Mouse (Mus musculus) hindbrain, embryonic 14.5 days (tissue): ENCODE data around the gene Neb. TPM values are rescaled to one million over a fixed set of nuclear protein-coding genes. Genes with fewer than 3 reads are reported as not detected.

Source experiments
- ATAC-seq: fragments of 200-750 bp; cut with Nextera tagmentation; 2 replicates; pipeline ENCODE4 v1.8.0; 2017; ENCODE audit warnings: moderate number of reproducible peaks, mild to moderate bottlenecking, moderate TSS enrichment, moderate library complexity; ENCODE audit not compliant: low FRiP score
- DNase-seq: peaks from one replicate; pipeline ENCODE4 v3.0.0-alpha.2; 2015; ENCODE audit warnings: low spot score
- H3K27ac ChIP-seq: fragments of 300-500 bp; sonication (generic); 2 replicates; pipeline ENCODE4 v1.5.1; 2014; ENCODE audit warnings: mild to moderate bottlenecking, moderate library complexity
- H3K27me3 ChIP-seq: fragments of 300-500 bp; sonication (generic); 2 replicates; pipeline ENCODE4 v1.6.1; 2014; ENCODE audit warnings: mild to moderate bottlenecking, low read length, mixed read lengths; ENCODE audit not compliant: control insufficient read depth, insufficient read depth
- H3K36me3 ChIP-seq: fragments of 300-500 bp; sonication (generic); replicated peaks from 2 replicates; pipeline ENCODE4 v1.6.1; 2014; ENCODE audit not compliant: control insufficient read depth, insufficient read depth
- H3K4me1 ChIP-seq: fragments of 300-500 bp; sonication (generic); replicated peaks from 2 replicates; pipeline ENCODE4 v1.6.1; 2014; ENCODE audit warnings: antibody characterized with exemption, low read length, mixed read lengths; ENCODE audit not compliant: control insufficient read depth, insufficient read depth
- H3K4me2 ChIP-seq: fragments of 300-500 bp; sonication (generic); replicated peaks from 2 replicates; pipeline ENCODE4 v1.6.1; 2014; ENCODE audit warnings: mild to moderate bottlenecking, moderate library complexity
- H3K4me3 ChIP-seq: fragments of 300-500 bp; sonication (generic); replicated peaks from 2 replicates; pipeline ENCODE4 v1.5.1; 2014; ENCODE audit warnings: mild to moderate bottlenecking, low read length
- H3K9ac ChIP-seq: fragments of 300-500 bp; sonication (generic); 2 replicates; pipeline ENCODE4 v1.6.1; 2014
- H3K9me3 ChIP-seq: fragments of 300-500 bp; sonication (generic); 2 replicates; pipeline ENCODE4 v1.6.1; 2016; ENCODE audit warnings: low read length; ENCODE audit not compliant: control insufficient read depth
- WGBS: fragments of 180-500 bp; shearing (Covaris S2); extraction: QIAGEN DNeasy Blood & Tissue Kit; methylation state at CpG from one replicate; pipeline ENCODE4 v1.1.7; 2014; 5-methylcytosine and 5-hydroxymethylcytosine counted together
- polyA plus RNA-seq: library from polyadenylated mRNA; unstranded; fragments of >200 nt; fragmentation: Nextera tagmentation; extraction: Ambion mirVana; gene quantifications from 2 replicates; pipeline ENCODE4 v1.2.1, GENCODE M21; 2014

Neb gene
- 0.63 and 0.74 TPM in 2 replicates for polyA plus RNA-seq

DNA sequence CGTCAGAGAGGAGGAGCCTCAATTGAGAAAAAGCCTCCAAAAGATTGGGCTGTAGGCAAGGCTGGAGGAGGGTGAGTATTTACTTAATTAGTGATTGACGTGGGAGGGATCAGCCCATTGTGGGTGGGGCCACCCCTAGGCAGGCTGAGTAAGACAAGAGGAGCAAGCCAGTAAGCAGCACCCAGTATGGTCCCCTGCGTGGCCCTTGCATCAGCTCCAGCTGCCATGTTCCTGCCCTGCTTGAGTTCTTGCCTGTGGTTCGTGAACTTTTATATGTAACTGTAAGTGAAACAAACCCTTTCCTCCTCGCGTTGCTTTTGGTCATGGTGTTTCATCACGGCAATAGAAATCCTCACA is at the start of gene Neb:
Gene Neb, minus strand, starts transcription at position 27 of the 357 bp plus-strand sequence.
- no peaks in the 10 kb centered on the region for H3K27me3 ChIP-seq
- H3K4me2 ChIP-seq, result no peak within 1 kb of the TSS
- H3K36me3 ChIP-seq, result no peaks in the 10 kb centered on the region
- no peak within 1 kb of the TSS for H3K9ac ChIP-seq
- no peaks in the 10 kb centered on the region for H3K4me1 ChIP-seq
- ATAC-seq, result no peak
- no peak for DNase-seq
- no peak within 1 kb of the TSS for H3K27ac ChIP-seq
- no peak within 1 kb of the TSS for H3K4me3 ChIP-seq
- 56% methylated on average over 7 of the region's 7 CpGs for WGBS
- no peaks in the 10 kb centered on the region for H3K9me3 ChIP-seq

DNA sequence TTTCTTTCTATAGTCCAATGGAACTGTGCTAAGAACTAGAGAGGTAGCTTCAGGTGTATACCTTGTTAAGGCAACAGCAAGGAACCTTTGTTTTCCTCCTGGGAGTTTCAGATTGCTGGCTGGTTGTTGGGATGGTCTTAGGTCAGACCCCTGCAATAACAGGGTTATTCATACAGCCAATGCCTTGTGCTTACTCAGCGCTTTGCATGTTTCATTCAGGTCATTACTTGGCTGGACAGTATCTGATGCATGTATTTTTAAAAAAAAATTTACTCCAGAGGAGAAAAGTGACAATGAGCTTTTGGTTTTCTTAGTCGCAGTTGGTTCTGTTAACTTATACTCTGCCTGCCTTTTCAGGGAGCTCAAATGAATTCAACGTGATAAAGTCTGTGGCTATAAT is 49.1 kb upstream of the Neb start:
- Histone ChIP-seq H3K9ac (no peak overlapping the region), H3K27ac (no peak overlapping the region), H3K27me3 (no peaks in the 10 kb centered on the region), H3K9me3 (no peaks in the 10 kb centered on the region), H3K4me1 (peaks cover 20% of the 10 kb centered on the region), H3K4me3 (no peak overlapping the region), H3K4me2 (no peak overlapping the region), H3K36me3 (no peaks in the 10 kb centered on the region)
- WGBS, result 78% methylated on average over 3 of the region's 3 CpGs
- DNase-seq (no peak), ATAC-seq (no peak)

DNA sequence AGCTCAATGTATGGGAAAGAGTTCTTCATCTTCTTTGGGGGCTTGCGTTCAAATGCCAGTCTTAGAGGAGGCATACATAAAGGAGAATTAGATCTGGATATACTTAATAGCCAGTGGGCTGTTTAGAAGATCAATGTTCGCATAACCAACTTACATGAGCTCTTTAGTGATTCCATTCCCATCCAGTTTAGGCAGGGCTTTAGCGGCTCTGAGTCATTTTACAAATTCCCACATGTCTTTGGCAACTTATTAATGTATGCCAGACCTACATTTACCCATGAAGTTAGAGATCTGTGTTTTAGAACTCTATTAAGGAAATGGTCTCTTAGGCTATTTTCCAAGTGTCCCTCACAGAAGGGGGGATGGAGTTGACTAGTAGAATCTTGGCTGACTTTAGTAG is 47.8 kb upstream of the Neb start:
- H3K27me3 ChIP-seq, result no peaks in the 10 kb centered on the region
- no peak overlapping the region for H3K27ac ChIP-seq
- no peaks in the 10 kb centered on the region for H3K36me3 ChIP-seq
- H3K4me2 ChIP-seq, result no peak overlapping the region
- ATAC-seq (no peak), DNase-seq (no peak)
- no peak overlapping the region for H3K9ac ChIP-seq
- H3K4me1 ChIP-seq, result peaks cover 31% of the 10 kb centered on the region
- H3K4me3 ChIP-seq, result no peak overlapping the region
- WGBS, result 82% methylated on average over 3 of the region's 3 CpGs
- no peaks in the 10 kb centered on the region for H3K9me3 ChIP-seq

DNA sequence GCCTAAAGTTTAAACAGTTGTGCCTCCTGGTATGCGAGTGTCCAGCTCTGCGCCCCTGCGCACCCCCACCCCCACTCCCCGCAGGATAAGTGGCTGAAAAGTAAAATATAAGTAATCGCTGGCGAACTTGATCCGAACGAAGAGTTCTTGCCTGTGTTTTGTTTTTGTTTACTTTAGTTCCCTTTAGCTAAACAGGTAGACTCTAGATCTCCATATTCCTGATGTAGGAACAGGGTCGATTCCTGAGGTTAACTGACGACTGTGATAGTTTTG is 47.2 kb upstream of the Neb start:
- Histone ChIP-seq H3K27me3 (no peaks in the 10 kb centered on the region), H3K27ac (0 out of 2 replicates have a peak overlapping the region, but pooled peaks have one; percentile 89), H3K4me2 (peak overlapping the region; percentile 79), H3K4me3 (peak overlapping the region; percentile 99), H3K4me1 (peaks cover 33% of the 10 kb centered on the region), H3K9ac (peak overlapping the region; percentile 95), H3K36me3 (no peaks in the 10 kb centered on the region), H3K9me3 (no peaks in the 10 kb centered on the region)
- DNase-seq (no peak), ATAC-seq (0 out of 2 replicates have a peak, but pooled peaks have one; percentile 6)
- 24% methylated on average over 10 of the region's 10 CpGs for WGBS

DNA sequence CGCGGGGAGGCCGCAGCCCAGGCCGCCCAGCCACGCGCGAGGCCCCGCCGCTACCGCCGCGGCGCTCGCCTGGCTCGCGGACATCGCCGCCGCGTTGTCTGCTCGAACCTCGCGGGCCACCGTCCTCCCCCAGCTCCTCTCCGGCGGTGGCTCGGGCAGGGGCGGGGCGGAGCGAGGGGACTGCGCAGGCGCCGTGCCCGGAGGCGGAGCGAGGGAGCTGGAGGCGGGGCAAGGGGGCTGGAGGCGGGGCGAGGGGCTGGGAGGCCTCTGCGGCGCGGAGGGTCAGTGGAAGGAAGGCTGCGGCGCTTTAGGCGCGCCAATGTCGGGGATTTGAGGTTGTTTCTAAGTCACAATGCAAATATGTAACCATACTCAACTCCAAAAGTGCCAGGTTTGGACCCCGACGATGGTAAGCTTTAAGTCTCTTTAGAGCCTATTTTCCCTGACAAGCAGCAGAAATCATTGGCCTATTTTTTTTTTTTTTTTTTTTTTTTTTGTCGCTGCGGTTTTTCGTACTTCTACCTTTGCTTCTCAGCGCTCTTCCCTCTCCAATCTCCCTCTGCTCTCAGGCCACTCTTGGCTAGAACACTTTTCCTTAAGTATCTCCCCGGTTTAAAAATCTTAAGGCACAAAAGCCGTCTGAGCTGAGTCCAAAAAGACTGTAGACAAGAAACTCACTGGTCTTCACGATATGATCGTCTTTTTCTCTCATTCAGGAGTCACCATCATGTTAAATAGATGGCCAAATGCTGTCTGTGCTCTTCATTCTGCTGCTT is 46.7 kb upstream of the Neb start, which contains the start of gene Arl5a:
Gene Arl5a, minus strand, starts transcription at position 155 of the 776 bp plus-strand sequence.
- H3K36me3 ChIP-seq, result no peaks in the 10 kb centered on the region
- H3K4me2 ChIP-seq, result peak within 1 kb of the TSS; percentile 79
- DNase-seq, result peak; percentile 95
- peaks cover 33% of the 10 kb centered on the region for H3K4me1 ChIP-seq
- ATAC-seq, result peak; percentile 96
- H3K27me3 ChIP-seq, result no peaks in the 10 kb centered on the region
- under 1% methylated on average over 56 of the region's 57 CpGs for WGBS
- H3K9me3 ChIP-seq, result no peaks in the 10 kb centered on the region
- H3K4me3 ChIP-seq, result peak within 1 kb of the TSS; percentile 99
- peak within 1 kb of the TSS; percentile 95 for H3K9ac ChIP-seq
- peak within 1 kb of the TSS; percentile 89 for H3K27ac ChIP-seq

DNA sequence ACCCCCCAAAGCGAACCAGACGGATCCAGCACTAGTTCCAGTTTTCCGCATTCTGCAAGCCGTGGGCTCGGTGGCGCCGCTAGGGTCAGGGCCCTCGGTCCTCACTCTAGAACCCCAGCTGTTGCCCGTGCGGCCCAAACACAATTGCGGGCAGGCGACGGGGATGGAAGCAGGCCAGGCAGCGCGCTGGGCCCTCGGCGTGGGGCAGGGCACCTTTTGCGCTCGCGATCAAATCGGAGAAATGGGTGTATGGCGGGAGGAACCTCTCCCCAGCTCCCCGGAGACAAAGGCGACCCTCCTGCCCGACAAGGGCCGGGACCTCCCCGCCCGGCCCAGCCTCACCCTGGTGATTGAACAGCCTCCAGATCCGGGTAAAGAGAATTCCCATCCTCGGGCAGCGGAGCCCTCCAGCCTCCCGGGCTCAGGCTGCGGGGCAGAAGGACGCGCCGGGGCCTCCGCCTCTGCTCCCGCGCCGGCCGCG is 46.0 kb upstream of the Neb start:
- H3K4me1 ChIP-seq, result peaks cover 33% of the 10 kb centered on the region
- H3K36me3 ChIP-seq, result no peaks in the 10 kb centered on the region
- H3K4me2 ChIP-seq, result peak overlapping the region; percentile 79
- peak overlapping the region; percentile 95 for H3K9ac ChIP-seq
- DNase-seq (peak; percentile 40), ATAC-seq (peak; percentile 84)
- H3K27ac ChIP-seq, result peak overlapping the region; percentile 89
- no peaks in the 10 kb centered on the region for H3K27me3 ChIP-seq
- H3K4me3 ChIP-seq, result peak overlapping the region; percentile 99
- WGBS, result 0% methylated on average over 35 of the region's 42 CpGs
- no peaks in the 10 kb centered on the region for H3K9me3 ChIP-seq

DNA sequence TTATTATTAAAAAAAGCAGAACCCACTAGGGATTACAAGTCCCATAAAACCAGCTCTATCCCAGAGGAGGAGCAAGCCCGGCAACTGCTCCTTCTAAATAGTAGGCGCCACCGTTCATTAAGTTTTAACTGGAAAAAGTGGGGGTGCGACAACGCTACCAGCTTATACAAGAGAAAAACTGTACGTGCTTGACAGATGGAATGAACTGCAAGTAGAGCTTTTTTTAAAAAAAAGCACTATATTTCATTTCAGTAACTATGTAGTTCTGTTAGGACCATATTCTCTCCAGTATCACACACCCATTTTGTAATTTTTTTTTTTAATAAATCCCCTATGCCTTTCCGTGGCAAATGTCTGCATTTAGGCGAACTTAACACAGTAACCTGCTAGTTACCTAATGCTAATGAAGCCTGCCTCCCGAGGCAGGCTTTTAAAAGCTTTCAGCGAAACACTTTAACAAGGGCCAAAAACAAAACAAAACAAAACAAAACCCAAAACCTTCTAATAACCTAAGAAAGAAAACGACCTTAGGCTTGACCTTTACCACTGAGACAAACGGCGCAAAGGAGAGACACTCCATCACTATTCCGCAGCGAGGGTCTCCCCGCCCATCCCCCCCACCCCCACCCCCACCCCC is 45.5 kb upstream of the Neb start:
- H3K9ac ChIP-seq, result peak overlapping the region; percentile 95
- no peaks in the 10 kb centered on the region for H3K27me3 ChIP-seq
- no peaks in the 10 kb centered on the region for H3K36me3 ChIP-seq
- peak overlapping the region; percentile 99 for H3K4me3 ChIP-seq
- no peaks in the 10 kb centered on the region for H3K9me3 ChIP-seq
- peaks cover 33% of the 10 kb centered on the region for H3K4me1 ChIP-seq
- 3% methylated on average over 16 of the region's 16 CpGs for WGBS
- H3K27ac ChIP-seq, result no peak overlapping the region
- DNase-seq (peak; percentile 44), ATAC-seq (no peak)
- H3K4me2 ChIP-seq, result peak overlapping the region; percentile 79

DNA sequence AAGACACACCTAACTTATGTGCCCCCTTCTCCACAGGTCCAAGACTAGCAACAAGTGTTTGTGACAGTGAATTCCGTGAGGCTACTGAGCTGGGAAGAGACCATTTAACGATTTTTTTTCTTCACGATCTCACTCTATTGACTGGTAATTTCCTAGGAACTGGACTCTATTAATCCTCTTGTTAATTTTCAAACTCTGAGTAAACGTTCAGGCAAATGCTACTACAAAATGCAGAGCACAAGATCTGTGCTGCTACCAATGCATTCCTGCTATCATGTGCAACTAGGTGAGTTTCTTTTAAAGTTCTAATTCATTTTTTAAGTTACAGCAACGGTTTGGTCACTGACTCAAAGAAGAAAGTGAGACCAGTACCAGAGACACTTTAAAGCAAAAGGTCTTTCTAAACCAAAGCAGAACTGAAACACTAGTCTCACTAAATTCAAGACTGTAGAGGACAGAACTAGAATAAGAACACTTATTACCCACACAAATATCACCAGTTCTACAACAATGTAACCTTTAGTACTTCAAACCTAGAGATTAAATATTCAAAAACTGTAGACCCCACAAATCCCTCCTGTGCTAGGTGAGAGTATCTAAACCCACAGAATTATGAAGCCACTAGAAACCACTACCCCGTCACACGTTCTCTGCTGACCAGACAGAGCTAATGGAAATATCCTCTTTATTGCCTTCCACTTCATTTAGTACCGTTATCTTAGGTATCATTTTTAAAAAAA is 44.8 kb upstream of the Neb start:
- Histone ChIP-seq H3K36me3 (no peaks in the 10 kb centered on the region), H3K9ac (peak overlapping the region; percentile 95), H3K4me2 (peak overlapping the region; percentile 79), H3K4me3 (peak overlapping the region; percentile 99), H3K4me1 (peaks cover 33% of the 10 kb centered on the region), H3K27ac (no peak overlapping the region), H3K9me3 (no peaks in the 10 kb centered on the region), H3K27me3 (no peaks in the 10 kb centered on the region)
- ATAC-seq (no peak), DNase-seq (no peak)
- 56% methylated on average over 8 of the region's 8 CpGs for WGBS

DNA sequence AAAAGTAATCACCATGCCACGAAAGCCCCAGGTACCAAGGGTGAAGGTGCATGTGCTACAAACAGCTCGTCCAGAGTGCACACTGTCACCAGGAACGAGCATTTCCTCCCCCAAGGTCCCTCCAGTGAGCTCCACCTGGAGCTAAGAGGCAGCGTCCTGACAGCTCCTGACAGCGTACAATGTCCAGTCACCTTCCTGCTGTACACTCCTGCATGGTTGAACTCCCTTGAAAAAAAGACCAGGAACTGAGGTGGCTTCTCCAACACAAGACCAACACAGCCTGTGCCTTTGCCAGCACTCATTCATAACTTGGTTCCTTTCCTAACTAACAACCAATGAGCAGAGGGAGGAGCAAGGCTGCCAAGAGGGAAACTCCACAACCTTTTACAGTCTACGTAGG is 42.9 kb upstream of the Neb start:
- H3K36me3 ChIP-seq, result peaks cover 3% of the 10 kb centered on the region
- H3K4me2 ChIP-seq, result no peak overlapping the region
- peaks cover 33% of the 10 kb centered on the region for H3K4me1 ChIP-seq
- WGBS, result 74% methylated on average over 6 of the region's 6 CpGs
- no peaks in the 10 kb centered on the region for H3K27me3 ChIP-seq
- ATAC-seq (no peak), DNase-seq (no peak)
- no peak overlapping the region for H3K27ac ChIP-seq
- no peak overlapping the region for H3K4me3 ChIP-seq
- no peak overlapping the region for H3K9ac ChIP-seq
- H3K9me3 ChIP-seq, result no peaks in the 10 kb centered on the region; the same call in 1 of the 2 replicates
